Comparison of ENCODE assay signal across 9 mouse cellular contexts in the genomic region with DNA sequence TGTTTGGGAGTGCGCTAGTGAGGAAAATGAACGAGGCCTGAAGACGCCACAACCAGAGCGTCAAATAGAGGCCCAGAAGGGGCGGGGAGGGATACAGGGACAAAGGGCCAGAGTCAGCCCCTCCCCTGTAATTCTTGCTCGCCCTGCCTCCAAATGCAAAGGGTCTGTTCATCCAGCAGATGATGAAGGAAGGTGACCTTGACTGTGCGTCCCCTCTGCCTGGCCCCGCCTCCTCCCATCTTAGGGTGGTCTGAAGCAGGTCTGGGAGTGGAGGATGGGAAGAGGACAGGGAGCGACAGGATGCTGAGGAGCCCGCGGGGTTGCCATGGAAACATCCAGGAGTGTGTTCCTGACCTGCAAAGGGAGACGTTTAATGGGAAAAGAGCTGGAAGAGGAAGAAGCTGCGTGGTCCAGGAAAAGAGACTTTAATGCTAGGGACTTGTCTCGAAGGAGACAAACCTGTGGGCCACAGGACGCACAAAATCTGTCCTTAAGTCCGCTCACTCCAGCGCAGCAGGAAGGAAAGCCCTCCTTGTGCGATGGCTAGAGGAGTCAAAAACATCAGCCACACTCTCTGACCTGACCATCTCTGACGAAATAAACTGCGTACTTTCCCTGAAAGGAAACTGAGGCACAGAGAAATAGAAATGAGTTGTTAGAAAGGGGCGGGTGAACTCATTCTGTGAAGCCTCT. TPM values are rescaled to one million over a fixed set of nuclear protein-coding genes. Genes with fewer than 3 reads are reported as not detected.
A peak's percentile ranks its signal among the peaks of the same experiment; 100 is the strongest.
DNase-seq lines count a peak whose midpoint lies in the region; ATAC-seq lines count a peak whose summit lies in the region.
"Had no signal": no experiment of that assay in that cellular context is flagged by ENCODE, and none has a peak within 500 bp of the region (broad histone marks: within the 10 kb centered on the region; RNA-seq: fewer than 3 reads in every experiment).

No protein-coding gene starts in this region.

- peaks cover 16% of the 10 kb centered on the region for H3K4me1 ChIP-seq in forebrain, embryonic 14.5 days (ENCODE audit: control insufficient read depth, insufficient read depth, low read length)
- H3K4me1 ChIP-seq in limb, embryonic 11.5 days (ENCODE audit: control insufficient read depth, insufficient read depth, low read length) = peaks cover 17% of the 10 kb centered on the region; the same call in 1 of the 2 replicates

- peak overlapping the region; percentile 89 for H3K27ac ChIP-seq in forebrain, embryonic 14.5 days (ENCODE audit: low read depth, low read length)
- no peak overlapping the region for H3K27ac ChIP-seq in limb, embryonic 11.5 days (replicated peaks; ENCODE audit: low read depth, low read length)
- H3K27ac ChIP-seq: liver, embryonic 14.5 days had no signal

- H3K4me2 ChIP-seq in forebrain, embryonic 14.5 days (ENCODE audit: low read length) = peak overlapping the region; percentile 48
- H3K4me2 ChIP-seq in limb, embryonic 11.5 days (ENCODE audit: low read depth, severe bottlenecking) = peak overlapping the region; percentile 42

- no peaks in the 10 kb centered on the region for H3K36me3 ChIP-seq in forebrain, embryonic 14.5 days (ENCODE audit: control insufficient read depth, insufficient read depth, low read length)
- no peaks in the 10 kb centered on the region; the same call in 1 of the 2 replicates for H3K36me3 ChIP-seq in limb, embryonic 11.5 days (ENCODE audit: control insufficient read depth, insufficient read depth, low read length)

- whole genome bisulfite sequencing in forebrain, embryonic 14.5 days = 2% methylated on average over 21 of the region's 21 CpGs
- 3% methylated on average over 21 of the region's 21 CpGs for WGBS in limb, embryonic 11.5 days

- H3K4me3 ChIP-seq in forebrain, embryonic 14.5 days (ENCODE audit: low read depth, low read length) = peak overlapping the region; percentile 24
- H3K4me3 ChIP-seq in limb, embryonic 11.5 days (ENCODE audit: low read depth, low read length) = peak overlapping the region; percentile 15

- H3K27me3 ChIP-seq in forebrain, embryonic 14.5 days (replicated peaks; ENCODE audit: control insufficient read depth, insufficient read depth, low read length) = no peaks in the 10 kb centered on the region
- peaks cover 3% of the 10 kb centered on the region; the same call in 1 of the 2 replicates for H3K27me3 ChIP-seq in limb, embryonic 11.5 days (ENCODE audit: control insufficient read depth, insufficient read depth, low read length)

- intact Hi-C loops in heart, postnatal 14 days (cut with DNase I) = no loop called here

- ATAC-seq in forebrain, embryonic 14.5 days = peak; percentile 84
- ATAC-seq in limb, embryonic 11.5 days (ENCODE audit: insufficient number of reproducible peaks, low FRiP score, low TSS enrichment, low read depth) = peak; percentile 61
- no peak for ATAC-seq in megakaryocyte-erythroid progenitor cell, adult 5-6 weeks (replicated peaks; ENCODE audit: low FRiP score, low TSS enrichment, poor library complexity, severe bottlenecking)

- H3K9ac ChIP-seq in forebrain, embryonic 14.5 days (ENCODE audit: low read length) = peak overlapping the region; percentile 56
- H3K9ac ChIP-seq in limb, embryonic 11.5 days (ENCODE audit: low read length) = peak overlapping the region; percentile 22
- H3K9ac ChIP-seq: liver, embryonic 14.5 days had no signal

- H3K9me3 ChIP-seq in forebrain, embryonic 14.5 days (replicated peaks; ENCODE audit: control insufficient read depth, low read length) = no peaks in the 10 kb centered on the region
- H3K9me3 ChIP-seq in limb, embryonic 11.5 days (ENCODE audit: control insufficient read depth, low read length) = no peaks in the 10 kb centered on the region

- peak; percentile 24 to 50 for DNase-seq in layer of hippocampus, adult 18-20 months (ENCODE audit: low spot score in 2 of 2)
- DNase-seq in layer of hippocampus, adult 9-10 months (ENCODE audit: low spot score) = no peak
- peak; percentile 81 for DNase-seq in forebrain, embryonic 14.5 days (ENCODE audit: low spot score)
- peak; percentile 72 for DNase-seq in limb, embryonic 11.5 days (ENCODE audit: low spot score)
- DNase-seq in right cerebral cortex, postnatal 36 days (ENCODE audit: low spot score in 2 of 2) = peak; percentile 41 to 46
- DNase-seq in ovary, adult 18-20 months (ENCODE audit: low spot score) = no peak
- no peak for DNase-seq in heart, postnatal 14 days

RNA-seq across cellular contexts. Expression of a gene that starts 0.6 kb away (rescaled TPM):
- total RNA-seq in layer of hippocampus, adult 18-20 months (2021) = 100 to 1,000 TPM in 1 of 2 experiments, 10 to 100 TPM in 1; 95.7 to 106 TPM
- 18.9 and 21.8 TPM in 2 replicates for polyA plus RNA-seq in forebrain, embryonic 14.5 days (2014; fragmentation: Nextera tagmentation; extraction: Ambion mirVana)
- 1.8 and 2.2 TPM in 2 replicates for polyA plus RNA-seq in limb, embryonic 11.5 days (2014; fragmentation: Nextera tagmentation; extraction: Ambion mirVana)
- total RNA-seq in megakaryocyte-erythroid progenitor cell, adult 5-6 weeks (2014; fragmentation: Nextera tagmentation) = not detected in 2 replicates
- total RNA-seq in megakaryocyte-erythroid progenitor cell, adult 5-6 weeks (2017) = not detected in 2 replicates
- not detected for total RNA-seq in heart, postnatal 14 days (2021)
- polyA plus RNA-seq: liver, embryonic 14.5 days had no signal

RNA-seq across cellular contexts. Expression of a gene that starts 22.1 kb away (rescaled TPM):
- 10 to 100 TPM; 15.0 to 15.6 TPM for total RNA-seq in layer of hippocampus, adult 18-20 months (2021)
- polyA plus RNA-seq in forebrain, embryonic 14.5 days (2014; fragmentation: Nextera tagmentation; extraction: Ambion mirVana) = 18.2 and 21.8 TPM in 2 replicates
- 21.1 and 21.8 TPM in 2 replicates for polyA plus RNA-seq in limb, embryonic 11.5 days (2014; fragmentation: Nextera tagmentation; extraction: Ambion mirVana)
- total RNA-seq in megakaryocyte-erythroid progenitor cell, adult 5-6 weeks (2014; fragmentation: Nextera tagmentation) = 22.9 and 25.1 TPM in 2 replicates
- 2.4 and 7.7 TPM in 2 replicates for total RNA-seq in megakaryocyte-erythroid progenitor cell, adult 5-6 weeks (2017)
- total RNA-seq in heart, postnatal 14 days (2021) = 10 to 100 TPM; 14.4 to 15.5 TPM

RNA-seq across cellular contexts. Expression of a gene that starts 32.0 kb away (rescaled TPM):
- under 1 TPM in 1 of 2 experiments, not detected in 1; 0.69 TPM for total RNA-seq in layer of hippocampus, adult 18-20 months (2021)
- polyA plus RNA-seq in forebrain, embryonic 14.5 days (2014; fragmentation: Nextera tagmentation; extraction: Ambion mirVana) = 0.24 and 0.79 TPM in 2 replicates
- polyA plus RNA-seq in limb, embryonic 11.5 days (2014; fragmentation: Nextera tagmentation; extraction: Ambion mirVana) = 1.4 and 1.8 TPM in 2 replicates
- total RNA-seq in megakaryocyte-erythroid progenitor cell, adult 5-6 weeks (2014; fragmentation: Nextera tagmentation) = 1.0 TPM in 1 of 2 replicates, not detected in the other
- not detected in 2 replicates for total RNA-seq in megakaryocyte-erythroid progenitor cell, adult 5-6 weeks (2017)
- total RNA-seq in heart, postnatal 14 days (2021) = 1 to 10 TPM; 3.2 to 3.4 TPM

RNA-seq across cellular contexts. Expression of a gene that starts 39.0 kb away (rescaled TPM):
- total RNA-seq in layer of hippocampus, adult 18-20 months (2021) = 10 to 100 TPM; 10.2 to 10.6 TPM
- polyA plus RNA-seq in forebrain, embryonic 14.5 days (2014; fragmentation: Nextera tagmentation; extraction: Ambion mirVana) = 17.3 and 18.2 TPM in 2 replicates
- polyA plus RNA-seq in limb, embryonic 11.5 days (2014; fragmentation: Nextera tagmentation; extraction: Ambion mirVana) = 69.4 and 75.8 TPM in 2 replicates
- 10.1 and 11.2 TPM in 2 replicates for total RNA-seq in megakaryocyte-erythroid progenitor cell, adult 5-6 weeks (2014; fragmentation: Nextera tagmentation)
- total RNA-seq in megakaryocyte-erythroid progenitor cell, adult 5-6 weeks (2017) = 6.6 and 7.8 TPM in 2 replicates
- total RNA-seq in heart, postnatal 14 days (2021) = 10 to 100 TPM; 12.0 TPM

RNA-seq across cellular contexts. Expression of a gene that starts 39.6 kb away (rescaled TPM):
- 1 to 10 TPM; 1.7 to 2.3 TPM for total RNA-seq in layer of hippocampus, adult 18-20 months (2021)
- 2.3 and 2.8 TPM in 2 replicates for polyA plus RNA-seq in forebrain, embryonic 14.5 days (2014; fragmentation: Nextera tagmentation; extraction: Ambion mirVana)
- polyA plus RNA-seq in limb, embryonic 11.5 days (2014; fragmentation: Nextera tagmentation; extraction: Ambion mirVana) = 0.15 and 0.54 TPM in 2 replicates
- total RNA-seq in megakaryocyte-erythroid progenitor cell, adult 5-6 weeks (2014; fragmentation: Nextera tagmentation) = not detected in 2 replicates
- not detected in 2 replicates for total RNA-seq in megakaryocyte-erythroid progenitor cell, adult 5-6 weeks (2017)
- 1 to 10 TPM; 2.6 to 2.7 TPM for total RNA-seq in heart, postnatal 14 days (2021)

Comparison
In these comparisons a context has a peak if more than half of its experiments do, and no peak if none do; other contexts are left out.
1. DNase-seq: peak in layer of hippocampus, adult 18-20 months (2 of 2), forebrain, embryonic 14.5 days (single experiment), limb, embryonic 11.5 days (single experiment) and right cerebral cortex, postnatal 36 days (2 of 2); none in layer of hippocampus, adult 9-10 months (single experiment), ovary, adult 18-20 months (single experiment) and heart, postnatal 14 days (0 of 2).
2. RNA of a gene that starts 0.6 kb away (total RNA-seq): 95.7 to 106 TPM in layer of hippocampus, adult 18-20 months; not detected in megakaryocyte-erythroid progenitor cell, adult 5-6 weeks and not detected in heart, postnatal 14 days; every median in the first group is over 10 times any median in the second.